Mouse (Mus musculus): ENCODE data around the gene Insl5. TPM values are rescaled to one million over a fixed set of nuclear protein-coding genes. Genes with fewer than 3 reads are reported as not detected.

The Insl5 gene
- polyA plus RNA-seq, 1 experiment from 2014 or later = not detected

DNA sequence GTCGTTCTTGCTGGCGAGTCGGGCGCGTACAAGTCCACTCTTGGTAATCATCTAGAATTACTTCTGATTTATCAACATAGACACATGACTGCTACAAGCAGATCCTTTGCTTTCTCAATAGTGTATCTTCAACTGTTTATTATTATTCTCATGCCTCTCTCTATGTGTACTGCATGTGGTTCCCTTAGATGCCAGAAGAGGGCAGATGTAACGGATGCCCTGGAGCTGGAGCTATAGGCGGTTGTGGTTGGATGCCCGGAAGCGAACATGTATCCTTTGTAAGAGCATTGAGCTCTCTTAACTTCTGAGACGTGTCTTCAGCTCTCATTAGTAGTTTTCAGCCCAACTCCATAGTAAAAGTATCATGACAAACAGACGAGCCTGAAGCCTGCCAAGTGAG lies 16.4 kb upstream of the Insl5 start:
- Histone ChIP-seq H3K9me3 (ENCODE audit: low read depth, low read length) (no peaks in the 10 kb centered on the region), H3K27me3 (ENCODE audit: insufficient read depth, low read length) (no peaks in the 10 kb centered on the region), H3K36me3 (ENCODE audit: insufficient read depth) (no peaks in the 10 kb centered on the region), H3K9ac (no peak overlapping the region), H3K4me1 (ENCODE audit: insufficient read depth) (no peaks in the 10 kb centered on the region), H3K4me3 (ENCODE audit: low read depth, low read length) (no peak overlapping the region), H3K4me2 (no peak overlapping the region), H3K27ac (ENCODE audit: low read depth) (no peak overlapping the region)
- no peak for DNase-seq
- peak; percentile 7; the same call in 1 of the 2 replicates for TF ChIP-seq CTCF (IDR thresholded peaks at IDR 0.05; ENCODE audit: low read depth)
- no peak for ATAC-seq (ENCODE audit: insufficient read depth)
- 90% methylated on average over 11 of the region's 11 CpGs for WGBS

DNA sequence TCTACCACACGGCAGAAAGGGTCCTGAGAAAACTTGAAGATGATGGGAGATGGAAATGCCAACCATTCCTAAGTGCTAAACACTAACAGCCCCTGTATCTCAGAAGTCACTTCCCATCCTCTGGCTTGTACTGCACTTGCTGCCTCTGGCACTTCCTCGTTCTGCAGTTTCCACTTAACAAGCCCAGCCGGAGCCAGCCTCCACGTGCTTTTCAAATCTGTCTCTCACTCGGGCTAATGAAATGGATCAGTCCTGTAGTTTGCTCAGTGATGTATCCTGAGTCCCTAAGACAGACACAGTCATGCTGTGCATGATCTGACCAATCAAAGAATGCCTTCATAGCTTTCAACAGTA lies 13.2 kb upstream of the Insl5 start:
- Histone ChIP-seq H3K27ac (ENCODE audit: low read depth) (no peak overlapping the region), H3K4me1 (ENCODE audit: insufficient read depth) (no peaks in the 10 kb centered on the region), H3K4me2 (no peak overlapping the region), H3K27me3 (ENCODE audit: insufficient read depth, low read length) (no peaks in the 10 kb centered on the region), H3K4me3 (ENCODE audit: low read depth, low read length) (no peak overlapping the region), H3K36me3 (ENCODE audit: insufficient read depth) (no peaks in the 10 kb centered on the region), H3K9me3 (ENCODE audit: low read depth, low read length) (no peaks in the 10 kb centered on the region), H3K9ac (no peak overlapping the region)
- no peak for ATAC-seq (ENCODE audit: insufficient read depth)
- WGBS = 61% methylated on average over 5 of the region's 5 CpGs
- TF ChIP-seq CTCF (IDR thresholded peaks at IDR 0.05; ENCODE audit: low read depth) = no peak
- DNase-seq = no peak

DNA sequence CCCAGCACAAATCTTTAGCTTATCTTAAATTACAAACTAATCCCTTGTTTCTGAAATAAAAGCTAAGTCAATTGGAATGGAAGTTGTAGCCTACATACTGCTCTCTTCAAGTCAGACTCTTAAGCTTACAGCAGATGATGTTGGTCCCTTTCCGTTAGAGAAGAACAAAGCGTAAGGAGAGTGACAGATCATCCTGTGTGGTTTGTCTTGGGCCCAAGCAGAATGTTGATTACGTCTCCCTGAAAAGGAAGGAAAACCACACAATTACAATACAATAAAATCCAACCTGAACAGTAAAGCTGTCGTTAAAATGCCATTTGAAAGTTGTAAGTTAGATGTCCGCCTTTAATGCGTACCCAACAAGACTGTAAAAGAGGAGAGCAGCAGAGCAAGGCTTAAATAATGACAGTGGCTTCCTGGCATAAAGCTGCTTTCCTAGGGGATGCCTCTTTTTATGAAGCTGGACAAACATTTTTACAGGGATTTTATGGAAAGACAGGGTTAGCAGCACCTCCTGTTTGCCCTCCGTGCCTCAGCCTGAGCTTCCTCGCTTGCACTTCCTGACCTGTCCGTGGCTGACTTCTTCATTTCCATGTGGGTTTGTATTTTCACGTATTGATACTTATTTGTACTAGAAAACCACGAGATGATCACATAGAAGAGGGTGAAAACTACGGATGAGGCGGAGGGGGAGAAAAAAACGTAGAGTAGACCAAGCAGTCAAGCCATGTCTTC lies 12.6 kb upstream of the Insl5 start:
- Histone ChIP-seq H3K4me3 (ENCODE audit: low read depth, low read length) (no peak overlapping the region), H3K36me3 (ENCODE audit: insufficient read depth) (no peaks in the 10 kb centered on the region), H3K4me1 (ENCODE audit: insufficient read depth) (no peaks in the 10 kb centered on the region), H3K9ac (no peak overlapping the region), H3K9me3 (ENCODE audit: low read depth, low read length) (no peaks in the 10 kb centered on the region), H3K27ac (ENCODE audit: low read depth) (no peak overlapping the region), H3K4me2 (no peak overlapping the region), H3K27me3 (ENCODE audit: insufficient read depth, low read length) (no peaks in the 10 kb centered on the region)
- no peak for ATAC-seq (ENCODE audit: insufficient read depth)
- 80% methylated on average over 14 of the region's 14 CpGs for WGBS
- no peak for TF ChIP-seq CTCF (IDR thresholded peaks at IDR 0.05; ENCODE audit: low read depth)
- no peak for DNase-seq

DNA sequence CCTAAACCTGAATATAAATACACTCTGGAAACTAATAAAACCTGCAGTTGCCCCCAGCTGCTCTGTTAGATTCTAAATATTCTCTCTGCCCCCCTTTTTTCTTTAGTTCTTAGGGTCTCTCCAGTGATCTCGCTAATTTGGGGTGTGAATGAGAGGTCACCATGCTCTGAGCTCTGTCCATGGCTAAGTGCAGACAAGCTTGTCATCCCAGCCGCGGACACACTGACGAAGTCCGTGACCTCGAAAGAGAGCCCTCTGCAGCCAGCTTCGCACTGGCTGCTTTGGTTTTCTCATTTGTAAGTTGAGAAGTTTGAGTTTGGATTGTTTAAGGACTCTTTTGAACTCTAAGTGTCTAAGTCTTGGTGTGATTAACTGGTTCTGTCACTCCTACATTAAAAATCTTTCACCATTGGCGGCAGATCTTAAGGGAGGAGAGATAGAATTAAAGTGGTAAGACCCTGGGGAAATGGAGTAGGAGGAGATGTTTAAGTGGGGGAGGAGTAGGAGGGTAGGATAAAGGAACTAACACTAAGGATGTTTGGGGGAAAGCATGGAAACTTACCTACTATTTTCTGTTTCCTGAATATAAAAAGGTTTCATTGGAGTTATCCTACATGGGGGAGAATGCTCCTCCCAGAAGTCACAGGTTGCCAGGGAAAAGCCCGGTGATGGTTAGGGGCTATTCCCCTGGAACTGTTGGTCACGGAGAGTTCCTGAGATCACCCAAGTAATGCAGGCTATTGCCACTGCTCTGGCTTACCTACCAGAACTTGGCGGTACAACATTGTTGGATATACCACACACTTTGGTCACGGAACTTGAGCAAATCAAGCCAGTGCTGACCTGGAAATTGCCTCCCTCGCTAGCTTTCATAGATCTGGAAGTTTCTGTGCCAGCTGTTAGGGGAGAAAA lies 1.8 kb upstream of the Insl5 start:
- no peak overlapping the region for H3K9ac ChIP-seq
- H3K27me3 ChIP-seq (ENCODE audit: insufficient read depth, low read length) = no peaks in the 10 kb centered on the region
- no peak overlapping the region for H3K4me2 ChIP-seq
- 41% methylated on average over 13 of the region's 13 CpGs for WGBS
- H3K4me3 ChIP-seq (ENCODE audit: low read depth, low read length) = no peak overlapping the region
- H3K4me1 ChIP-seq (ENCODE audit: insufficient read depth) = peaks cover 4% of the 10 kb centered on the region; the same call in 1 of the 2 replicates
- H3K36me3 ChIP-seq (ENCODE audit: insufficient read depth) = no peaks in the 10 kb centered on the region
- H3K9me3 ChIP-seq (ENCODE audit: low read depth, low read length) = no peaks in the 10 kb centered on the region
- no peak for TF ChIP-seq CTCF (IDR thresholded peaks at IDR 0.05; ENCODE audit: low read depth)
- no peak for DNase-seq
- H3K27ac ChIP-seq (ENCODE audit: low read depth) = no peak overlapping the region
- no peak for ATAC-seq (ENCODE audit: insufficient read depth)

DNA sequence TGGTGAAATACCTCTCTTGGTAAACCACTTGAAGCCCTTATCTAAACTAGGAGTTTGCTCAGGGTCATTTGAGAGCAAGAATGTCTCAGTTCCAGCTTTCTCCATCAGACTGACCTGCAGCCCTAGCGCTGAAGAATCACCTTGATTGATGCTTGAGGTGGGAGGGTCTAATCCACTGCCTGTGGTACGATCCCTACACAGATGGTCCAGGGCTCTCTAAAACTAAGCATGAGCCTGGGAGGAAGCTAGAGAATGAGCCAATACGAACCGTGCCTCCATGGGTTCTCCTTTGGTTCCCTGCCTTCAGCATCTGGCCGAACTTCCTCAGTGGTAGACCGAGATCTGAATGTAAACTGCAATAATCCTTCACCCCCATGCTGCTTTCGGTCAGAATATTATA lies 1.1 kb upstream of the Insl5 start:
- no peak for ATAC-seq (ENCODE audit: insufficient read depth)
- 55% methylated on average over 7 of the region's 7 CpGs for WGBS

DNA sequence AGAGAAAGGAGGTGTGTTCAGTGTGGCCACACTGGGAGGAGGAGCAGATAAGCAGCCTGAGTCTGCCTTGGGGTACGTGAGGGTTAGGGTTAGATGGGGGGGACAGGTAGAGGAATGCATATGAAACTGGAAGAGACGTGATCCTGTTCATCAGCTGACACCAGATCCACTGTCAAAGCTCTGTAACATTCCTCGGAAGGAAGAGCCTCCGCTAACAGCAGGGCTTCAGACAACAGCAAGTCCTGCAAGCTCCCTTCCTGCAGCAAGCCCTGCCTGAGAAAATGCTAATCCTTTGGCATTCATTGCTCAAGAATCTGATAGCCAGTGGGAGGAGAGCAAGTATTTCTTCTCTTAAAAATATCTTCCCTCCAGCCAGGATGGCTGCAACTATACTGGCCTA lies 13.2 kb downstream of the Insl5 start:
- peak; percentile 37 for DNase-seq
- Histone ChIP-seq H3K4me2 (no peak overlapping the region), H3K4me3 (ENCODE audit: low read depth, low read length) (no peak overlapping the region), H3K27me3 (ENCODE audit: insufficient read depth, low read length) (no peaks in the 10 kb centered on the region), H3K9me3 (ENCODE audit: low read depth, low read length) (no peaks in the 10 kb centered on the region), H3K4me1 (ENCODE audit: insufficient read depth) (no peaks in the 10 kb centered on the region), H3K27ac (ENCODE audit: low read depth) (no peak overlapping the region), H3K36me3 (ENCODE audit: insufficient read depth) (no peaks in the 10 kb centered on the region), H3K9ac (no peak overlapping the region)
- ATAC-seq (ENCODE audit: insufficient read depth) = peak; percentile 38; the same call in 1 of the 2 replicates
- no peak for TF ChIP-seq CTCF (IDR thresholded peaks at IDR 0.05; ENCODE audit: low read depth)
- 12% methylated on average over 4 of the region's 4 CpGs for WGBS

More for the DNA sequence above, 1.1 kb upstream of the Insl5 start:
- Histone ChIP-seq H3K36me3 (ENCODE audit: insufficient read depth) (no peaks in the 10 kb centered on the region), H3K27ac (ENCODE audit: low read depth) (no peak overlapping the region), H3K9me3 (ENCODE audit: low read depth, low read length) (no peaks in the 10 kb centered on the region), H3K27me3 (ENCODE audit: insufficient read depth, low read length) (no peaks in the 10 kb centered on the region), H3K4me3 (ENCODE audit: low read depth, low read length) (no peak overlapping the region), H3K9ac (no peak overlapping the region), H3K4me1 (ENCODE audit: insufficient read depth) (peaks cover 4% of the 10 kb centered on the region; the same call in 1 of the 2 replicates), H3K4me2 (no peak overlapping the region)
- no peak for TF ChIP-seq CTCF (IDR thresholded peaks at IDR 0.05; ENCODE audit: low read depth)
- no peak for DNase-seq

DNA sequence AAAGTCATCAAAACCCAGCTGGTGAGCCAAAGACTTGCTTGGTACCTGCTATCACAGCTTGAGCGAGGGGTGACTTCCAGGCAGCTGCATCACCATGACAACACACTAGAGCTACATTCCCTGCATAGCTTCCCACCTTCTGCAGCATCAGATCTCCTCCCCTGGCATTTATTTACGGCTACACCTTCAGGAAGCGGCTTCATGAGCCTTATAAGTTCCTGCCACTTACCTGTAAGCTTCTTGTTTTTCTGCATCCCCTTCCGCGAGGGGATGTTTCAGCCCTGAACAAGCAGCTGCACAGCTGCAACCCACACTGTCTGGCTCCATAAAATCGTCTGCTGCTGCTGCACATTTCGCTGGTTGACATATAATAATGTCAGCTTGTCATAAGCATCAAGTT lies 14.8 kb downstream of the Insl5 start:
- Histone ChIP-seq H3K9ac (no peak overlapping the region), H3K9me3 (ENCODE audit: low read depth, low read length) (no peaks in the 10 kb centered on the region), H3K4me2 (no peak overlapping the region), H3K27ac (ENCODE audit: low read depth) (no peak overlapping the region), H3K4me1 (ENCODE audit: insufficient read depth) (peaks cover 7% of the 10 kb centered on the region), H3K4me3 (ENCODE audit: low read depth, low read length) (no peak overlapping the region), H3K36me3 (ENCODE audit: insufficient read depth) (no peaks in the 10 kb centered on the region), H3K27me3 (ENCODE audit: insufficient read depth, low read length) (no peaks in the 10 kb centered on the region)
- ATAC-seq (ENCODE audit: insufficient read depth) = no peak
- WGBS = 22% methylated on average over 7 of the region's 7 CpGs
- TF ChIP-seq CTCF (IDR thresholded peaks at IDR 0.05; ENCODE audit: low read depth) = no peak
- DNase-seq = no peak
